Mouse (Mus musculus): ENCODE measurements around the gene Fam198a. TPM values are rescaled to one million over a fixed set of nuclear protein-coding genes. Genes with fewer than 3 reads are reported as not detected.
A peak's percentile ranks its signal among the peaks of the same experiment; 100 is the strongest.

Fam198a gene
- 1.2 and 2.2 TPM in 2 replicates for polyA plus RNA-seq (2015; fragmentation: Nextera tagmentation; extraction: Ambion mirVana)

- no peaks in the 10 kb centered on the region for H3K9me3 ChIP-seq (replicated peaks)
- ATAC-seq (replicated peaks; ENCODE audit: insufficient number of reproducible peaks, insufficient read depth, low FRiP score, low read depth): peak; percentile 85
- H3K4me2 ChIP-seq: peak within 1 kb of the TSS; percentile 66
- 3% methylated on average over 14 of the region's 14 CpGs for WGBS
- no peaks in the 10 kb centered on the region for H3K36me3 ChIP-seq
- peak within 1 kb of the TSS; percentile 74 for H3K27ac ChIP-seq
- H3K4me1 ChIP-seq (replicated peaks): peaks cover 24% of the 10 kb centered on the region
- no peaks in the 10 kb centered on the region for H3K27me3 ChIP-seq
- peak within 1 kb of the TSS; percentile 11; the same call in 1 of the 2 replicates for H3K9ac ChIP-seq
- peak within 1 kb of the TSS; percentile 41 for H3K4me3 ChIP-seq
Observed at GRCm38 (mm10) chr9:121950418-121951113, at the start of gene Fam198a. Gene Fam198a, plus strand, starts transcription at chr9:121950988.

- H3K27ac ChIP-seq: no peak overlapping the region
- no peaks in the 10 kb centered on the region for H3K27me3 ChIP-seq
- ATAC-seq (replicated peaks; ENCODE audit: insufficient number of reproducible peaks, insufficient read depth, low FRiP score, low read depth): no peak
- no peak overlapping the region for H3K4me2 ChIP-seq
- H3K9me3 ChIP-seq (replicated peaks): no peaks in the 10 kb centered on the region
- H3K4me3 ChIP-seq: no peak overlapping the region
- no peaks in the 10 kb centered on the region for H3K36me3 ChIP-seq
- no peak overlapping the region for H3K9ac ChIP-seq
- 76% methylated on average over 5 of the region's 5 CpGs for WGBS
- H3K4me1 ChIP-seq (replicated peaks): no peaks in the 10 kb centered on the region; the same call in 1 of the 2 replicates
Observed at GRCm38 (mm10) chr9:121901710-121902700, 48.8 kb upstream of the Fam198a start.

- H3K9me3 ChIP-seq (replicated peaks): no peaks in the 10 kb centered on the region
- H3K9ac ChIP-seq: no peak overlapping the region
- no peaks in the 10 kb centered on the region; the same call in 1 of the 2 replicates for H3K4me1 ChIP-seq (replicated peaks)
- no peaks in the 10 kb centered on the region for H3K36me3 ChIP-seq
- WGBS: 64% methylated on average over 8 of the region's 8 CpGs
- no peak overlapping the region for H3K27ac ChIP-seq
- no peak; the same call in 1 of the 2 replicates for ATAC-seq (replicated peaks; ENCODE audit: insufficient number of reproducible peaks, insufficient read depth, low FRiP score, low read depth)
- H3K4me3 ChIP-seq: no peak overlapping the region
- H3K27me3 ChIP-seq: no peaks in the 10 kb centered on the region
- H3K4me2 ChIP-seq: no peak overlapping the region
Observed at GRCm38 (mm10) chr9:121903476-121904305, 47.1 kb upstream of the Fam198a start.

- H3K4me2 ChIP-seq: no peak overlapping the region
- no peak for ATAC-seq (replicated peaks; ENCODE audit: insufficient number of reproducible peaks, insufficient read depth, low FRiP score, low read depth)
- no peaks in the 10 kb centered on the region; the same call in 1 of the 2 replicates for H3K4me1 ChIP-seq (replicated peaks)
- no peak overlapping the region for H3K9ac ChIP-seq
- WGBS: 86% methylated on average over 4 of the region's 4 CpGs
- H3K36me3 ChIP-seq: no peaks in the 10 kb centered on the region
- H3K4me3 ChIP-seq: no peak overlapping the region
- H3K9me3 ChIP-seq (replicated peaks): no peaks in the 10 kb centered on the region
- H3K27me3 ChIP-seq: no peaks in the 10 kb centered on the region
- H3K27ac ChIP-seq: no peak overlapping the region
Observed at GRCm38 (mm10) chr9:121904319-121904718, 46.5 kb upstream of the Fam198a start.

GRCm38 (mm10) chr9:121904946-121905345 is 45.8 kb upstream of the Fam198a start:
- WGBS: 85% methylated on average over 7 of the region's 7 CpGs
- no peak for ATAC-seq (replicated peaks; ENCODE audit: insufficient number of reproducible peaks, insufficient read depth, low FRiP score, low read depth)

GRCm38 (mm10) chr9:121905556-121906185 is 45.1 kb upstream of the Fam198a start:
- Histone ChIP-seq H3K27ac (no peak overlapping the region), H3K27me3 (no peaks in the 10 kb centered on the region), H3K4me1 (replicated peaks) (no peaks in the 10 kb centered on the region; the same call in 1 of the 2 replicates), H3K9ac (no peak overlapping the region), H3K4me3 (no peak overlapping the region), H3K9me3 (replicated peaks) (no peaks in the 10 kb centered on the region), H3K4me2 (no peak overlapping the region), H3K36me3 (no peaks in the 10 kb centered on the region)
- 75% methylated on average over 4 of the region's 4 CpGs for WGBS
- no peak for ATAC-seq (replicated peaks; ENCODE audit: insufficient number of reproducible peaks, insufficient read depth, low FRiP score, low read depth)

More at GRCm38 (mm10) chr9:121904946-121905345, 45.8 kb upstream of the Fam198a start:
- H3K4me3 ChIP-seq: no peak overlapping the region
- no peak overlapping the region for H3K9ac ChIP-seq
- no peaks in the 10 kb centered on the region for H3K27me3 ChIP-seq
- no peak overlapping the region for H3K27ac ChIP-seq
- H3K4me1 ChIP-seq (replicated peaks): no peaks in the 10 kb centered on the region; the same call in 1 of the 2 replicates
- H3K36me3 ChIP-seq: no peaks in the 10 kb centered on the region
- H3K9me3 ChIP-seq (replicated peaks): no peaks in the 10 kb centered on the region
- H3K4me2 ChIP-seq: no peak overlapping the region

- no peaks in the 10 kb centered on the region for H3K27me3 ChIP-seq
- no peaks in the 10 kb centered on the region for H3K36me3 ChIP-seq
- H3K4me3 ChIP-seq: no peak overlapping the region
- ATAC-seq (replicated peaks; ENCODE audit: insufficient number of reproducible peaks, insufficient read depth, low FRiP score, low read depth): no peak
- no peaks in the 10 kb centered on the region for H3K9me3 ChIP-seq (replicated peaks)
- no peak overlapping the region for H3K27ac ChIP-seq
- H3K4me1 ChIP-seq (replicated peaks): no peaks in the 10 kb centered on the region; the same call in 1 of the 2 replicates
- H3K4me2 ChIP-seq: no peak overlapping the region
- no peak overlapping the region for H3K9ac ChIP-seq
- 75% methylated on average over 5 of the region's 5 CpGs for WGBS
Observed at GRCm38 (mm10) chr9:121906456-121906855, 44.3 kb upstream of the Fam198a start.

- Histone ChIP-seq H3K9ac (no peak overlapping the region), H3K4me2 (no peak overlapping the region), H3K27me3 (no peaks in the 10 kb centered on the region), H3K27ac (no peak overlapping the region), H3K4me3 (no peak overlapping the region), H3K36me3 (no peaks in the 10 kb centered on the region), H3K9me3 (replicated peaks) (no peaks in the 10 kb centered on the region), H3K4me1 (replicated peaks) (no peaks in the 10 kb centered on the region; the same call in 1 of the 2 replicates)
- 76% methylated on average over 10 of the region's 10 CpGs for WGBS
- ATAC-seq (replicated peaks; ENCODE audit: insufficient number of reproducible peaks, insufficient read depth, low FRiP score, low read depth): no peak
Observed at GRCm38 (mm10) chr9:121907356-121908070, 43.3 kb upstream of the Fam198a start.

GRCm38 (mm10) chr9:121908321-121908720 is 42.5 kb upstream of the Fam198a start:
- Histone ChIP-seq H3K4me1 (replicated peaks) (no peaks in the 10 kb centered on the region; the same call in 1 of the 2 replicates), H3K9me3 (replicated peaks) (no peaks in the 10 kb centered on the region), H3K27ac (no peak overlapping the region), H3K4me2 (no peak overlapping the region), H3K4me3 (no peak overlapping the region), H3K36me3 (no peaks in the 10 kb centered on the region), H3K27me3 (no peaks in the 10 kb centered on the region), H3K9ac (no peak overlapping the region)
- WGBS: 91% methylated on average over 17 of the region's 17 CpGs
- no peak for ATAC-seq (replicated peaks; ENCODE audit: insufficient number of reproducible peaks, insufficient read depth, low FRiP score, low read depth)

- WGBS: 58% methylated on average over 6 of the region's 6 CpGs
- H3K9ac ChIP-seq: no peak overlapping the region
- no peaks in the 10 kb centered on the region for H3K36me3 ChIP-seq
- no peaks in the 10 kb centered on the region for H3K27me3 ChIP-seq
- no peaks in the 10 kb centered on the region for H3K9me3 ChIP-seq (replicated peaks)
- no peak overlapping the region for H3K4me3 ChIP-seq
- no peak for ATAC-seq (replicated peaks; ENCODE audit: insufficient number of reproducible peaks, insufficient read depth, low FRiP score, low read depth)
- H3K27ac ChIP-seq: no peak overlapping the region
- H3K4me2 ChIP-seq: no peak overlapping the region
- H3K4me1 ChIP-seq (replicated peaks): no peaks in the 10 kb centered on the region; the same call in 1 of the 2 replicates
Observed at GRCm38 (mm10) chr9:121909635-121910034, 41.2 kb upstream of the Fam198a start.

Data from heart, embryonic 15.5 days (tissue).